Mouse (Mus musculus) MEL (cell line): Measurements from ENCODE around the gene Tmco4. TPM values are rescaled to one million over a fixed set of nuclear protein-coding genes. Genes with fewer than 3 reads are reported as not detected.

ENCODE experiments used
- DNase-seq: peaks from one replicate; pipeline ENCODE4 v3.0.0; 2011; ENCODE audit warnings: low read depth, low spot score
- H3K27ac ChIP-seq: 2 replicates; pipeline ENCODE4 v1.5.1; 2012; ENCODE audit warnings: low read depth, mild to moderate bottlenecking, control low read depth, low read length, moderate library complexity; ENCODE audit not compliant: control insufficient read depth
- H3K27me3 ChIP-seq, 2 experiments: fragments of 150-350 bp in 1 of 2; sonication (generic) in 1 of 2; 2 replicates each; pipeline ENCODE4 v1.6.1; 2012; ENCODE audit warnings: low read length in 2 of 2, mild to moderate bottlenecking in 2 of 2, improper control_type of control experiment in 1 of 2, moderate library complexity in 1 of 2; ENCODE audit not compliant: insufficient read depth in 2 of 2, control insufficient read depth in 1 of 2
- H3K36me3 ChIP-seq, 2 experiments: 2 replicates each; pipeline ENCODE4 v1.6.1; 2012 to 2014; ENCODE audit warnings: low read length in 2 of 2, improper control_type of control experiment in 1 of 2, inconsistent platforms in 1 of 2, mild to moderate bottlenecking in 1 of 2; ENCODE audit not compliant: insufficient read depth in 2 of 2, control insufficient read depth in 1 of 2
- H3K4me1 ChIP-seq, 2 experiments: fragments of 150-350 bp in 1 of 2; sonication (generic) in 1 of 2; 2 replicates each; pipeline ENCODE4 v1.6.1; 2012; ENCODE audit warnings: low read length in 2 of 2, improper control_type of control experiment in 1 of 2, mild to moderate bottlenecking in 1 of 2; ENCODE audit not compliant: insufficient read depth in 2 of 2, control insufficient read depth in 1 of 2
- H3K4me3 ChIP-seq, 2 experiments: fragments of 150-350 bp in 1 of 2; sonication (generic) in 1 of 2; 2 replicates each; pipeline ENCODE4 v1.5.1; 2012; ENCODE audit warnings: low read depth in 2 of 2, low read length in 2 of 2, mild to moderate bottlenecking in 2 of 2, moderate library complexity in 2 of 2, control low read depth in 1 of 2, improper control_type of control experiment in 1 of 2; ENCODE audit not compliant: control insufficient read depth in 1 of 2, insufficient read depth in 1 of 2
- H3K79me2 ChIP-seq: 2 replicates; pipeline ENCODE4 v1.6.1; 2012; ENCODE audit warnings: mild to moderate bottlenecking, low read length, moderate library complexity; ENCODE audit not compliant: control insufficient read depth, poor library complexity, insufficient read depth
- H3K9ac ChIP-seq: 2 replicates; pipeline ENCODE4 v1.6.1; 2012; ENCODE audit warnings: low read depth, mild to moderate bottlenecking, control low read depth, low read length, moderate library complexity; ENCODE audit not compliant: control insufficient read depth, poor library complexity, severe bottlenecking
- H3K9me3 ChIP-seq: fragments of 150-350 bp; sonication (generic); replicated peaks from 2 replicates; pipeline ENCODE4 v1.6.1; 2012; ENCODE audit warnings: mild to moderate bottlenecking, low read length, improper control_type of control experiment, moderate library complexity; ENCODE audit not compliant: insufficient read depth
- ELF1 ChIP-seq: IDR thresholded peaks from 2 replicates; pipeline ENCODE4 v1.6.1; 2014; ENCODE audit warnings: low read depth, mild to moderate bottlenecking, inconsistent platforms, low read length, improper control_type of control experiment, moderate library complexity
- HCFC1 ChIP-seq: IDR thresholded peaks from 2 replicates; pipeline ENCODE4 v1.6.1; 2012; ENCODE audit warnings: low read depth, mild to moderate bottlenecking, inconsistent platforms, low read length, improper control_type of control experiment, moderate library complexity
- MAX ChIP-seq: IDR thresholded peaks from 2 replicates; pipeline ENCODE4 v1.6.1; 2011; ENCODE audit warnings: low read length, improper control_type of control experiment
- MAZ ChIP-seq: IDR thresholded peaks from 2 replicates; pipeline ENCODE4 v1.6.1; 2012; ENCODE audit warnings: low read depth, mild to moderate bottlenecking, inconsistent platforms, low read length, improper control_type of control experiment
- MXI1 ChIP-seq: IDR thresholded peaks from 2 replicates; pipeline ENCODE4 v1.6.1; 2011; ENCODE audit warnings: mild to moderate bottlenecking, low read depth, low read length, improper control_type of control experiment
- RCOR1 ChIP-seq: IDR thresholded peaks from 2 replicates; pipeline ENCODE4 v1.6.1; 2012; ENCODE audit warnings: low read depth, mild to moderate bottlenecking, inconsistent platforms, low read length, improper control_type of control experiment
- TBP ChIP-seq: IDR thresholded peaks from 2 replicates; pipeline ENCODE4 v1.8.0; 2011; ENCODE audit warnings: low read depth, low read length, improper control_type of control experiment
- USF2 ChIP-seq, 2 experiments: IDR thresholded peaks; 2 replicates each; pipeline ENCODE4 v1.6.1; 2011 to 2012; ENCODE audit warnings: improper control_type of control experiment in 2 of 2, low read length in 2 of 2, borderline replicate concordance in 1 of 2, inconsistent platforms in 1 of 2, low read depth in 1 of 2, mild to moderate bottlenecking in 1 of 2; ENCODE audit not compliant: insufficient read depth in 1 of 2
- ZMIZ1 ChIP-seq: IDR thresholded peaks from 2 replicates; pipeline ENCODE4 v1.6.1; 2012; ENCODE audit warnings: low read depth, mild to moderate bottlenecking, inconsistent platforms, low read length, improper control_type of control experiment, moderate library complexity
- polyA plus RNA-seq, 2 experiments: library from polyadenylated mRNA; stranded (reverse) in 1 of 2; unstranded in 1 of 2; fragments of >175 nt in 1 of 2; fragments of >200 nt in 1 of 2; gene quantifications; 2 replicates each; pipeline versions ENCODE4 v1.2.1 to v1.2.4; 2012; ENCODE audit warnings: low replicate concordance in 2 of 2, low read depth in 1 of 2; ENCODE audit not compliant: insufficient read length in 2 of 2, insufficient read depth in 1 of 2, missing spikeins in 1 of 2
- total RNA-seq: library from RNA; depleted of rRNA; stranded (reverse); fragments of 300-350 nt; gene quantifications from 2 replicates; pipeline ENCODE4 v1.2.3, GENCODE M21; 2012

Gene Tmco4
- total and polyA plus RNA-seq, 3 experiments, result 16.5 to 24.7 TPM; not detected in 1

GRCm38 (mm10) chr4:139037795-139038607 is 65.3 kb downstream of the Tmco4 start:
- H3K9ac ChIP-seq, result no peak overlapping the region
- TF ChIP-seq MAX, result no peak
- no peaks in the 10 kb centered on the region for H3K9me3 ChIP-seq
- H3K27ac ChIP-seq, result no peak overlapping the region
- H3K79me2 ChIP-seq, result no peaks in the 10 kb centered on the region
- DNase-seq, result no peak
- no peaks in the 10 kb centered on the region for H3K4me1 ChIP-seq
- H3K27me3 ChIP-seq, result no peaks in the 10 kb centered on the region
- H3K36me3 ChIP-seq, result no peaks in the 10 kb centered on the region
- no peak overlapping the region for H3K4me3 ChIP-seq

- H3K4me1 ChIP-seq, result peaks cover 0 to 3% of the 10 kb centered on the region in 2 experiments; a peak in 2 of 4 replicates
- DNase-seq, result no peak
- no peak overlapping the region for H3K27ac ChIP-seq
- no peaks in the 10 kb centered on the region for H3K79me2 ChIP-seq
- no peak for TF ChIP-seq TBP
- H3K36me3 ChIP-seq, result peaks cover 0 to 2% of the 10 kb centered on the region in 2 experiments; a peak in 1 of 4 replicates
- no peak overlapping the region for H3K4me3 ChIP-seq
- no peaks in the 10 kb centered on the region for H3K9me3 ChIP-seq
- H3K27me3 ChIP-seq, result no peaks in the 10 kb centered on the region
- H3K9ac ChIP-seq, result no peak overlapping the region
Measured at GRCm38 (mm10) chr4:139040084-139040839, 67.6 kb downstream of the Tmco4 start.

- no peaks in the 10 kb centered on the region for H3K79me2 ChIP-seq
- no peak for TF ChIP-seq USF2 (IDR thresholded peaks at IDR 0.05; ENCODE audit: borderline replicate concordance in 1 of 2, insufficient read depth in 1 of 2, low read depth in 1 of 2, low read length in 2 of 2)
- TF ChIP-seq, all 39 proteins: peak for 0
- no peak overlapping the region for H3K9ac ChIP-seq
- H3K27me3 ChIP-seq, result no peaks in the 10 kb centered on the region
- peaks cover 0 to 3% of the 10 kb centered on the region in 2 experiments; a peak in 2 of 4 replicates for H3K4me1 ChIP-seq
- H3K9me3 ChIP-seq, result no peaks in the 10 kb centered on the region
- no peak for DNase-seq
- no peak overlapping the region for H3K27ac ChIP-seq
- H3K4me3 ChIP-seq, result no peak overlapping the region
- peaks cover 0 to 2% of the 10 kb centered on the region in 2 experiments; a peak in 1 of 4 replicates for H3K36me3 ChIP-seq
Measured at GRCm38 (mm10) chr4:139042611-139043010, 69.9 kb downstream of the Tmco4 start.

- TF ChIP-seq RCOR1 (no peak; the same call in 1 of the 2 replicates), ZMIZ1 (no peak), HCFC1 (0 out of 2 replicates have a peak, but pooled peaks have one; percentile 27), MAZ (no peak), ELF1 (peak; percentile 67; the same call in 1 of the 2 replicates), MXI1 (no peak)
- Histone ChIP-seq H3K79me2 (no peaks in the 10 kb centered on the region), H3K9ac (no peak overlapping the region), H3K4me1 (peaks cover 0 to 3% of the 10 kb centered on the region in 2 experiments; a peak in 2 of 4 replicates), H3K4me3 (no peak overlapping the region), H3K27me3 (no peaks in the 10 kb centered on the region), H3K36me3 (peaks cover 0 to 2% of the 10 kb centered on the region in 2 experiments; a peak in 1 of 4 replicates), H3K9me3 (no peaks in the 10 kb centered on the region), H3K27ac (no peak overlapping the region)
- DNase-seq, result peak; percentile 68
Measured at GRCm38 (mm10) chr4:139043600-139043999, 70.9 kb downstream of the Tmco4 start.
